Mouse (Mus musculus) liver, embryonic 14.5 days (tissue): ENCODE data around the gene Fcgr1.

ENCODE experiments used
- CTCF ChIP-seq: IDR thresholded peaks from 2 replicates; pipeline ENCODE4 v1.5.1; 2016; ENCODE audit warnings: antibody characterized with exemption, low read depth, control low read depth
- EP300 ChIP-seq: IDR thresholded peaks from 2 replicates; pipeline ENCODE4 v1.6.1; 2016; ENCODE audit warnings: antibody characterized with exemption, low read depth

DNA sequence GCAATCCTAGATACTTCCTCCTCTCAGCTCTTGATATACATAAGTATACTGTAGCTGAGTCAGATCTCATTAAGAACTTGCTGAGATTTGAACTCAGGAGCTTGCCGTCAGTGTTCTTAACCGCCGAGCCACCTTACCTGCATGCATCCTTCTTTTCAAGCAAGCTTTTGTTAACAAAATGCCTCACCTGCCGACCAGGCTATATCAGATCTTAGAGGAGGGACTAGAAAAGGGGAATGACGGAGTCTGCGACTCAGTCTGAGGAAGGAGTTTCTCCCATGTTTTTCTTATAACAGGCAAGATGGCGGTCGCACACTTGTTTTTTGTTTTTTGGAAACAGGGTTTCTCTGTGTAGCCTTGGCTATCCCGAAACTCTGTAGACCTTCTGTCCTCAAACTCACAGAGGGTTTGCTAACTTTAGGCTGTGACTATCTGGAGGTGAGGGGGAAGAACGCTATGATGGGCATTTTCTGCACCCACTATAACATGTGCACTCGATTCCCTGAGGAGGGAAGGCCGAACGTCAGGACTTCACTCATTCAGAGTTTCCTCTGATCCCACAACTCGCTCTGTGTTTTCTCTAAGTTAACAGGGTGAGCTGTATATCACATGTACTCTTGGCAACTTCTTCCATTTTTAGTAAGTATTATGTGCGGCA, 35.1 kb upstream of the Fcgr1 start:
- TF ChIP-seq CTCF = no peak
- TF ChIP-seq EP300 = no peak
